Mouse (Mus musculus): ENCODE measurements around the gene Tgm2. TPM values are rescaled to one million over a fixed set of nuclear protein-coding genes. Genes with fewer than 3 reads are reported as not detected.

Tgm2 gene
- polyA plus RNA-seq, 1 experiment from 2014 or later = 2.2 TPM

DNA sequence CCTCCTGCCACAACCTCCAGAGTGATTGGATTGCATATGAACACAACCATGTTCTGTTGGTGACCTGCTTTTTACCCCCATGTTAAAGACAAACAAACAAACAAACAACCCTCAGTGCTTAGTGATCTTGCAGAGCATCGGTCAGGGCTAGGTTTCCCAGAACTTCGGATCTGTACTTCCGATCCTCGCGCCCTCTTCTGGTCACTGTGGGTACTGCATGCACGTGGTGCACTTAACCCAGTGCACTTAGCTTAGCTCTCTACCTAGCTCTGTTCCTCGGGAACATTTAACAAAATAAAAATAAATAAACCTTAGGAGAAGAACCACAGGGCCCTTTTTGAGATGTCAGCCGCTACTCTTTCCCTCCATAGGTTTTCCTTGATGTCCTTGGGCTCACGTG is 34.6 kb upstream of the Tgm2 start:
- WGBS = 40% methylated on average over 9 of the region's 9 CpGs
- Histone ChIP-seq H3K9me3 (replicated peaks; ENCODE audit: control insufficient read depth, low read length) (no peaks in the 10 kb centered on the region), H3K4me1 (ENCODE audit: control insufficient read depth, insufficient read depth, low read length) (peaks cover 2% of the 10 kb centered on the region; the same call in 1 of the 2 replicates), H3K27ac (replicated peaks; ENCODE audit: low read depth, low read length) (no peak overlapping the region), H3K4me2 (ENCODE audit: low read depth, low read length) (no peak overlapping the region), H3K36me3 (replicated peaks; ENCODE audit: control insufficient read depth, insufficient read depth, low read depth, low read length) (no peaks in the 10 kb centered on the region), H3K27me3 (ENCODE audit: control insufficient read depth, insufficient read depth, low read length) (no peaks in the 10 kb centered on the region), H3K4me3 (ENCODE audit: low read depth, low read length) (no peak overlapping the region), H3K9ac (replicated peaks; ENCODE audit: low read length) (no peak overlapping the region)
- DNase-seq (ENCODE audit: low spot score) (peak; percentile 67), ATAC-seq (replicated peaks; ENCODE audit: insufficient number of reproducible peaks, low FRiP score, low TSS enrichment, low read depth) (no peak)

DNA sequence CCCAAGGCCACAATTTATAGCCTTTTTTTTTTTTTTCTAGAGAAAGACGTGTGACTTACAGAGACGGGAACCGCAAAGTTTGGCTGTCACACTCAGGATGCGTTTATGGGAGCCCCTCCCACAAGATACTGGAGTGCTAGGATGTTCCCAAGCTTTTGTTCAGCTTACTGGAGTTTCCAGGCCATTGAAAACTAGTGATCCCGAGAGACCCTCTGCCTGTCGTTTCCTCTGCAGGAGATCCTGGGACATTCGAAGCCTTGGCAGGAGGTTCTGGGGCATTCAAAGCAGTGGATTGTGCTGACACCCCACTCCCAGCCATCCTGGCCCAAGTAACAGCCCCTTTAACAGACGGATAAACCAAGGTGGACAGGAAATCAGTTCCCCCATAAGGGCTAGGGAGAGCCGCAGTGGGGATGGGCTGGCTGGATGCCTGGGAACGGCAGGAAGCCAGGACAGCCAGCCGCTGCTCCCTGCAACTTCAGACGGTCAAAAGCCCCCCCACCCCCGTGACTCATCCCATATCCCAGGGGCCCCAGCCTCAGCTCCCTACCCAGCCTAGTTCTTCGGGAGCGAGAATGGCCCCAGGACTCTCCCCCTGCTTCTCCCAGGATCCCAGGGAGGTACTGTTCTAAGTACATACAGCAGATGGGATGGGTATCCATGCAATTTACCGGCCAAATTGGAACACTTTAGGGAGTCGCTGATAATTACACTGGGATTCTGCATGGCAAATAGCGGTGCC is 33.3 kb upstream of the Tgm2 start:
- peaks cover 2% of the 10 kb centered on the region; the same call in 1 of the 2 replicates for H3K4me1 ChIP-seq (ENCODE audit: control insufficient read depth, insufficient read depth, low read length)
- H3K27ac ChIP-seq (replicated peaks; ENCODE audit: low read depth, low read length) = no peak overlapping the region
- no peaks in the 10 kb centered on the region for H3K27me3 ChIP-seq (ENCODE audit: control insufficient read depth, insufficient read depth, low read length)
- H3K36me3 ChIP-seq (replicated peaks; ENCODE audit: control insufficient read depth, insufficient read depth, low read depth, low read length) = no peaks in the 10 kb centered on the region
- ATAC-seq (replicated peaks; ENCODE audit: insufficient number of reproducible peaks, low FRiP score, low TSS enrichment, low read depth) (peak; percentile 32; the same call in 1 of the 2 replicates), DNase-seq (ENCODE audit: low spot score) (no peak)
- peak overlapping the region; percentile 38 for H3K4me2 ChIP-seq (ENCODE audit: low read depth, low read length)
- 25% methylated on average over 18 of the region's 18 CpGs for WGBS
- H3K9ac ChIP-seq (replicated peaks; ENCODE audit: low read length) = peak overlapping the region; percentile 10; the same call in 1 of the 2 replicates
- H3K9me3 ChIP-seq (replicated peaks; ENCODE audit: control insufficient read depth, low read length) = no peaks in the 10 kb centered on the region
- H3K4me3 ChIP-seq (ENCODE audit: low read depth, low read length) = peak overlapping the region; percentile 14; the same call in 1 of the 2 replicates

- ATAC-seq (replicated peaks; ENCODE audit: insufficient number of reproducible peaks, low FRiP score, low TSS enrichment, low read depth) (peak; percentile 78), DNase-seq (ENCODE audit: low spot score) (peak; percentile 76)
- H3K4me1 ChIP-seq (ENCODE audit: control insufficient read depth, insufficient read depth, low read length) = peaks cover 2% of the 10 kb centered on the region; the same call in 1 of the 2 replicates
- WGBS = 9% methylated on average over 15 of the region's 19 CpGs
- H3K36me3 ChIP-seq (replicated peaks; ENCODE audit: control insufficient read depth, insufficient read depth, low read depth, low read length) = no peaks in the 10 kb centered on the region
- no peaks in the 10 kb centered on the region for H3K9me3 ChIP-seq (replicated peaks; ENCODE audit: control insufficient read depth, low read length)
- peak overlapping the region; percentile 10; the same call in 1 of the 2 replicates for H3K9ac ChIP-seq (replicated peaks; ENCODE audit: low read length)
- peak overlapping the region; percentile 38 for H3K4me2 ChIP-seq (ENCODE audit: low read depth, low read length)
- H3K4me3 ChIP-seq (ENCODE audit: low read depth, low read length) = peak overlapping the region; percentile 14
- H3K27ac ChIP-seq (replicated peaks; ENCODE audit: low read depth, low read length) = no peak overlapping the region
- no peaks in the 10 kb centered on the region for H3K27me3 ChIP-seq (ENCODE audit: control insufficient read depth, insufficient read depth, low read length)
Observed at GRCm38 (mm10) chr2:158178696-158179369, 32.6 kb upstream of the Tgm2 start.

DNA sequence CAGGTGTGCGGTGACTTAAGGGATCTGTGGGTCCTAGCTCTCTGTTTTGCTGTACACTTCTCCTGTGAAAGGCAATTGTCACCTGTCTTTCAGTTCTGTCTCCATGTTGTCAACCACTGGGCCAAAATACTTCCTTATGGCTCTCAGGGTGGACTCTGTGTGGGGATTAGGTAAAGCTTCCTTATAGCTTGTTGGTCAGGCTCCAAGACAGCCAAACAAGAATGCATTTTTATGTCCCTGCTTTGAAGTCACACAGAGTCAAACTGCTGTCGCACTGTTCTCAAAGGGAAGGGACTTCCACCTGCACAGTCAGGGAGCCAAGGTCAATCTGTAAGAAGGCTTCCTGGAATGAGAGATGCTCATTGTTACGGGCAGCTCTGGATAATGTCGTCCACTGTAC is 31.9 kb upstream of the Tgm2 start:
- ATAC-seq (replicated peaks; ENCODE audit: insufficient number of reproducible peaks, low FRiP score, low TSS enrichment, low read depth) (no peak), DNase-seq (ENCODE audit: low spot score) (no peak)
- H3K36me3 ChIP-seq (replicated peaks; ENCODE audit: control insufficient read depth, insufficient read depth, low read depth, low read length) = no peaks in the 10 kb centered on the region
- H3K27me3 ChIP-seq (ENCODE audit: control insufficient read depth, insufficient read depth, low read length) = no peaks in the 10 kb centered on the region
- no peak overlapping the region for H3K9ac ChIP-seq (replicated peaks; ENCODE audit: low read length)
- no peak overlapping the region for H3K4me3 ChIP-seq (ENCODE audit: low read depth, low read length)
- 77% methylated on average over 4 of the region's 4 CpGs for WGBS
- H3K9me3 ChIP-seq (replicated peaks; ENCODE audit: control insufficient read depth, low read length) = no peaks in the 10 kb centered on the region
- no peak overlapping the region for H3K27ac ChIP-seq (replicated peaks; ENCODE audit: low read depth, low read length)
- peaks cover 2% of the 10 kb centered on the region; the same call in 1 of the 2 replicates for H3K4me1 ChIP-seq (ENCODE audit: control insufficient read depth, insufficient read depth, low read length)
- H3K4me2 ChIP-seq (ENCODE audit: low read depth, low read length) = no peak overlapping the region

DNA sequence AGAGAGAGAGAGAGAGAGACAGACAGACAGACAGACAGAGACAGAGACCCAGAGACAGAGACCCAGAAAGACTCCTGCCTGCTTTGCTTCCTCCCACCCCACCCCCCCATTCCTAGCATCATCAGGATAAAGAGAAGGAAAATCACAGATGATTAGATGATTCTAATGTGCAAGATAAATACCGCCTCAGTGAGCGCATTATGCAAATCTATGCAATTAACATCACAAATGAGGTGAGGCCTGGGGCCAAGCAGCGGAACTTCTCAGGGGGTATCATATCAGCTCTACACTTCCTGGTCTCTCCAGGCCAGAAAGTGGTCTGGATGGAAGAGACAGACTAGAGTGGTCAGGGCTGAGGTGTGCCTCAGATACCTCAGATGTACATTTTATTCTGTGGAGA is 31.3 kb upstream of the Tgm2 start:
- Histone ChIP-seq H3K36me3 (replicated peaks; ENCODE audit: control insufficient read depth, insufficient read depth, low read depth, low read length) (no peaks in the 10 kb centered on the region), H3K4me1 (ENCODE audit: control insufficient read depth, insufficient read depth, low read length) (peaks cover 2% of the 10 kb centered on the region; the same call in 1 of the 2 replicates), H3K27me3 (ENCODE audit: control insufficient read depth, insufficient read depth, low read length) (no peaks in the 10 kb centered on the region), H3K27ac (replicated peaks; ENCODE audit: low read depth, low read length) (no peak overlapping the region), H3K9me3 (replicated peaks; ENCODE audit: control insufficient read depth, low read length) (no peaks in the 10 kb centered on the region), H3K4me3 (ENCODE audit: low read depth, low read length) (no peak overlapping the region), H3K9ac (replicated peaks; ENCODE audit: low read length) (no peak overlapping the region), H3K4me2 (ENCODE audit: low read depth, low read length) (no peak overlapping the region)
- ATAC-seq (replicated peaks; ENCODE audit: insufficient number of reproducible peaks, low FRiP score, low TSS enrichment, low read depth) = no peak
- 65% methylated on average over 3 of the region's 3 CpGs for WGBS
- DNase-seq (ENCODE audit: low spot score) = no peak

GRCm38 (mm10) chr2:158176763-158177162 is 30.5 kb upstream of the Tgm2 start:
- H3K27me3 ChIP-seq (ENCODE audit: control insufficient read depth, insufficient read depth, low read length) = no peaks in the 10 kb centered on the region
- no peaks in the 10 kb centered on the region for H3K36me3 ChIP-seq (replicated peaks; ENCODE audit: control insufficient read depth, insufficient read depth, low read depth, low read length)
- no peaks in the 10 kb centered on the region for H3K9me3 ChIP-seq (replicated peaks; ENCODE audit: control insufficient read depth, low read length)
- DNase-seq (ENCODE audit: low spot score) (no peak), ATAC-seq (replicated peaks; ENCODE audit: insufficient number of reproducible peaks, low FRiP score, low TSS enrichment, low read depth) (no peak)
- no peak overlapping the region for H3K27ac ChIP-seq (replicated peaks; ENCODE audit: low read depth, low read length)
- no peak overlapping the region for H3K9ac ChIP-seq (replicated peaks; ENCODE audit: low read length)
- H3K4me1 ChIP-seq (ENCODE audit: control insufficient read depth, insufficient read depth, low read length) = peaks cover 2% of the 10 kb centered on the region; the same call in 1 of the 2 replicates
- no peak overlapping the region for H3K4me3 ChIP-seq (ENCODE audit: low read depth, low read length)
- 89% methylated on average over 9 of the region's 9 CpGs for WGBS
- no peak overlapping the region for H3K4me2 ChIP-seq (ENCODE audit: low read depth, low read length)

DNA sequence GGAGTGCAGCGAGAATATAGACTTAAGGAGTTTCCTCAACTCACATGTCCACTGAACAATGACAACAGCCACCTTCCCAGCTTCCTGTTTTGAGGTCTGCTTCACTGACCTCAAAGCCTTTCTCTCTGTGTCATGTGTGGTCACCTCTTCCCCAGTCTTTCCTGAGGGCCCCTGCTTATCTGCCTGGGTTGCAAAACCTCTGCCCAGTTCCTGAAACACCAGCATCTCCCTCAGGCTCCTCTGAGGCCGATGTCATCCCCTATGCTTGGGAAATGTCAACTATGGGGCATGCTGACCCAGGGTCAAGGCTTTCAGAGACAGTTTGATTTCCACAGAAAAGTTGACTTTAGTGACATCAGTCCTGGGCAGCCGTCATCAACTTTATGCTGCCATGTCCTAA is 29.2 kb upstream of the Tgm2 start:
- no peak overlapping the region for H3K4me2 ChIP-seq (ENCODE audit: low read depth, low read length)
- no peaks in the 10 kb centered on the region for H3K36me3 ChIP-seq (replicated peaks; ENCODE audit: control insufficient read depth, insufficient read depth, low read depth, low read length)
- no peaks in the 10 kb centered on the region for H3K9me3 ChIP-seq (replicated peaks; ENCODE audit: control insufficient read depth, low read length)
- H3K4me3 ChIP-seq (ENCODE audit: low read depth, low read length) = no peak overlapping the region
- no peak overlapping the region for H3K27ac ChIP-seq (replicated peaks; ENCODE audit: low read depth, low read length)
- 73% methylated on average over 3 of the region's 3 CpGs for WGBS
- peaks cover 2% of the 10 kb centered on the region; the same call in 1 of the 2 replicates for H3K4me1 ChIP-seq (ENCODE audit: control insufficient read depth, insufficient read depth, low read length)
- H3K9ac ChIP-seq (replicated peaks; ENCODE audit: low read length) = no peak overlapping the region
- no peaks in the 10 kb centered on the region for H3K27me3 ChIP-seq (ENCODE audit: control insufficient read depth, insufficient read depth, low read length)
- DNase-seq (ENCODE audit: low spot score) = no peak
- ATAC-seq (replicated peaks; ENCODE audit: insufficient number of reproducible peaks, low FRiP score, low TSS enrichment, low read depth) = no peak

- no peak overlapping the region for H3K9ac ChIP-seq (replicated peaks; ENCODE audit: low read length)
- WGBS = 90% methylated on average over 15 of the region's 15 CpGs
- H3K4me2 ChIP-seq (ENCODE audit: low read depth, low read length) = no peak overlapping the region
- no peak overlapping the region for H3K4me3 ChIP-seq (ENCODE audit: low read depth, low read length)
- H3K36me3 ChIP-seq (replicated peaks; ENCODE audit: control insufficient read depth, insufficient read depth, low read depth, low read length) = no peaks in the 10 kb centered on the region
- DNase-seq (ENCODE audit: low spot score) = no peak
- H3K27me3 ChIP-seq (ENCODE audit: control insufficient read depth, insufficient read depth, low read length) = no peaks in the 10 kb centered on the region
- ATAC-seq (replicated peaks; ENCODE audit: insufficient number of reproducible peaks, low FRiP score, low TSS enrichment, low read depth) = no peak
- peaks cover 2% of the 10 kb centered on the region; the same call in 1 of the 2 replicates for H3K4me1 ChIP-seq (ENCODE audit: control insufficient read depth, insufficient read depth, low read length)
- H3K27ac ChIP-seq (replicated peaks; ENCODE audit: low read depth, low read length) = no peak overlapping the region
- no peaks in the 10 kb centered on the region for H3K9me3 ChIP-seq (replicated peaks; ENCODE audit: control insufficient read depth, low read length)
Observed at GRCm38 (mm10) chr2:158174958-158175357, 28.7 kb upstream of the Tgm2 start.

Data from embryonic facial prominence, embryonic 11.5 days (tissue).